Mouse (Mus musculus) MEL (cell line): ENCODE data around the gene Vps35l. TPM values are rescaled to one million over a fixed set of nuclear protein-coding genes. Genes with fewer than 3 reads are reported as not detected.

Experiments
- DNase-seq: peaks from one replicate; pipeline ENCODE4 v3.0.0; 2011; ENCODE audit warnings: low read depth, low spot score
- H3K27ac ChIP-seq: 2 replicates; pipeline ENCODE4 v1.5.1; 2012; ENCODE audit warnings: low read depth, mild to moderate bottlenecking, control low read depth, low read length, moderate library complexity; ENCODE audit not compliant: control insufficient read depth
- H3K27me3 ChIP-seq, 2 experiments: fragments of 150-350 bp in 1 of 2; sonication (generic) in 1 of 2; 2 replicates each; pipeline ENCODE4 v1.6.1; 2012; ENCODE audit warnings: low read length in 2 of 2, mild to moderate bottlenecking in 2 of 2, improper control_type of control experiment in 1 of 2, moderate library complexity in 1 of 2; ENCODE audit not compliant: insufficient read depth in 2 of 2, control insufficient read depth in 1 of 2
- H3K36me3 ChIP-seq, 2 experiments: 2 replicates each; pipeline ENCODE4 v1.6.1; 2012 to 2014; ENCODE audit warnings: low read length in 2 of 2, improper control_type of control experiment in 1 of 2, inconsistent platforms in 1 of 2, mild to moderate bottlenecking in 1 of 2; ENCODE audit not compliant: insufficient read depth in 2 of 2, control insufficient read depth in 1 of 2
- H3K4me1 ChIP-seq, 2 experiments: fragments of 150-350 bp in 1 of 2; sonication (generic) in 1 of 2; 2 replicates each; pipeline ENCODE4 v1.6.1; 2012; ENCODE audit warnings: low read length in 2 of 2, improper control_type of control experiment in 1 of 2, mild to moderate bottlenecking in 1 of 2; ENCODE audit not compliant: insufficient read depth in 2 of 2, control insufficient read depth in 1 of 2
- H3K4me3 ChIP-seq, 2 experiments: fragments of 150-350 bp in 1 of 2; sonication (generic) in 1 of 2; 2 replicates each; pipeline ENCODE4 v1.5.1; 2012; ENCODE audit warnings: low read depth in 2 of 2, low read length in 2 of 2, mild to moderate bottlenecking in 2 of 2, moderate library complexity in 2 of 2, control low read depth in 1 of 2, improper control_type of control experiment in 1 of 2; ENCODE audit not compliant: control insufficient read depth in 1 of 2, insufficient read depth in 1 of 2
- H3K79me2 ChIP-seq: 2 replicates; pipeline ENCODE4 v1.6.1; 2012; ENCODE audit warnings: mild to moderate bottlenecking, low read length, moderate library complexity; ENCODE audit not compliant: control insufficient read depth, poor library complexity, insufficient read depth
- H3K9ac ChIP-seq: 2 replicates; pipeline ENCODE4 v1.6.1; 2012; ENCODE audit warnings: low read depth, mild to moderate bottlenecking, control low read depth, low read length, moderate library complexity; ENCODE audit not compliant: control insufficient read depth, poor library complexity, severe bottlenecking
- H3K9me3 ChIP-seq: fragments of 150-350 bp; sonication (generic); replicated peaks from 2 replicates; pipeline ENCODE4 v1.6.1; 2012; ENCODE audit warnings: mild to moderate bottlenecking, low read length, improper control_type of control experiment, moderate library complexity; ENCODE audit not compliant: insufficient read depth
- BHLHE40 ChIP-seq: IDR thresholded peaks from 2 replicates; pipeline ENCODE4 v1.6.1; 2012; ENCODE audit warnings: low read depth, mild to moderate bottlenecking, inconsistent platforms, low read length, improper control_type of control experiment, borderline replicate concordance
- ELF1 ChIP-seq: IDR thresholded peaks from 2 replicates; pipeline ENCODE4 v1.6.1; 2014; ENCODE audit warnings: low read depth, mild to moderate bottlenecking, inconsistent platforms, low read length, improper control_type of control experiment, moderate library complexity
- EP300 ChIP-seq, 2 experiments: IDR thresholded peaks; 2 replicates each; pipeline ENCODE4 v1.6.1; 2011; ENCODE audit warnings: improper control_type of control experiment in 2 of 2, low read length in 2 of 2, low read depth in 1 of 2, mild to moderate bottlenecking in 1 of 2
- GABPA ChIP-seq: IDR thresholded peaks from 2 replicates; pipeline ENCODE4 v1.6.1; 2012; ENCODE audit warnings: low read depth, mild to moderate bottlenecking, inconsistent platforms, low read length, improper control_type of control experiment, moderate library complexity
- GATA1 ChIP-seq: IDR thresholded peaks from 2 replicates; pipeline ENCODE4 v1.6.1; 2011; ENCODE audit warnings: low read depth, low read length, improper control_type of control experiment
- MAFK ChIP-seq: IDR thresholded peaks from 2 replicates; pipeline ENCODE4 v1.6.1; 2011; ENCODE audit warnings: low read depth, mild to moderate bottlenecking, low read length, improper control_type of control experiment, borderline replicate concordance
- MAX ChIP-seq: IDR thresholded peaks from 2 replicates; pipeline ENCODE4 v1.6.1; 2011; ENCODE audit warnings: low read length, improper control_type of control experiment
- MEF2A ChIP-seq: IDR thresholded peaks from 2 replicates; pipeline ENCODE4 v1.6.1; 2014; ENCODE audit warnings: low read depth, mild to moderate bottlenecking, inconsistent platforms, low read length, improper control_type of control experiment; ENCODE audit not compliant: poor library complexity, insufficient replicate concordance, severe bottlenecking; ENCODE audit errors: extremely low read depth
- MYC ChIP-seq: IDR thresholded peaks from 2 replicates; pipeline ENCODE4 v1.6.1; 2011; ENCODE audit warnings: low read depth, mild to moderate bottlenecking, low read length, improper control_type of control experiment, moderate library complexity
- NRF1 ChIP-seq: IDR thresholded peaks from 2 replicates; pipeline ENCODE4 v1.6.1; 2014; ENCODE audit warnings: low read depth, mild to moderate bottlenecking, inconsistent platforms, low read length, improper control_type of control experiment, moderate library complexity; ENCODE audit not compliant: poor library complexity, insufficient read depth, severe bottlenecking
- POLR2A ChIP-seq, 2 experiments: IDR thresholded peaks; 2 replicates each; pipeline ENCODE4 v1.6.1; 2011 to 2012; ENCODE audit warnings: low read length in 2 of 2, mild to moderate bottlenecking in 2 of 2, control low read depth in 1 of 2, improper control_type of control experiment in 1 of 2, low read depth in 1 of 2, moderate library complexity in 1 of 2; ENCODE audit not compliant: control insufficient read depth in 1 of 2, insufficient read depth in 1 of 2, poor library complexity in 1 of 2
- POLR2AphosphoS2 ChIP-seq: IDR thresholded peaks from 2 replicates; pipeline ENCODE4 v1.6.1; 2011; ENCODE audit warnings: low read length, improper control_type of control experiment
- POLR2AphosphoS5 ChIP-seq: IDR thresholded peaks from 2 replicates; pipeline ENCODE4 v1.6.1; 2012; ENCODE audit warnings: low read depth, borderline replicate concordance, mild to moderate bottlenecking, inconsistent platforms, low read length, moderate library complexity, mixed read lengths
- RAD21 ChIP-seq: IDR thresholded peaks from 2 replicates; pipeline ENCODE4 v1.6.1; 2011; ENCODE audit warnings: mild to moderate bottlenecking, low read depth, low read length, improper control_type of control experiment
- RCOR1 ChIP-seq: IDR thresholded peaks from 2 replicates; pipeline ENCODE4 v1.6.1; 2012; ENCODE audit warnings: low read depth, mild to moderate bottlenecking, inconsistent platforms, low read length, improper control_type of control experiment
- SMC3 ChIP-seq: IDR thresholded peaks from 2 replicates; pipeline ENCODE4 v1.6.1; 2011; ENCODE audit warnings: low read depth, low read length, improper control_type of control experiment
- TAL1 ChIP-seq: IDR thresholded peaks from 2 replicates; pipeline ENCODE4 v1.6.1; 2012; ENCODE audit warnings: mild to moderate bottlenecking, inconsistent platforms, low read length, moderate library complexity, mixed read lengths
- TBP ChIP-seq: IDR thresholded peaks from 2 replicates; pipeline ENCODE4 v1.8.0; 2011; ENCODE audit warnings: low read depth, low read length, improper control_type of control experiment
- UBTF ChIP-seq: IDR thresholded peaks from 2 replicates; pipeline ENCODE4 v1.6.1; 2012; ENCODE audit warnings: low read depth, mild to moderate bottlenecking, inconsistent platforms, low read length, improper control_type of control experiment, moderate library complexity, borderline replicate concordance; ENCODE audit not compliant: insufficient read depth
- USF1 ChIP-seq: IDR thresholded peaks from 2 replicates; pipeline ENCODE4 v1.6.1; 2014; ENCODE audit warnings: low read depth, mild to moderate bottlenecking, inconsistent platforms, low read length, improper control_type of control experiment, moderate library complexity
- USF2 ChIP-seq, 2 experiments: IDR thresholded peaks; 2 replicates each; pipeline ENCODE4 v1.6.1; 2011 to 2012; ENCODE audit warnings: improper control_type of control experiment in 2 of 2, low read length in 2 of 2, borderline replicate concordance in 1 of 2, inconsistent platforms in 1 of 2, low read depth in 1 of 2, mild to moderate bottlenecking in 1 of 2; ENCODE audit not compliant: insufficient read depth in 1 of 2
- ZC3H11A ChIP-seq: IDR thresholded peaks from 2 replicates; pipeline ENCODE4 v1.6.1; 2012; ENCODE audit warnings: low read depth, mild to moderate bottlenecking, inconsistent platforms, low read length, improper control_type of control experiment
- ZKSCAN1 ChIP-seq: IDR thresholded peaks from 2 replicates; pipeline ENCODE4 v1.6.1; 2012; ENCODE audit warnings: low read depth, mild to moderate bottlenecking, inconsistent platforms, low read length, improper control_type of control experiment, moderate library complexity
- ZMIZ1 ChIP-seq: IDR thresholded peaks from 2 replicates; pipeline ENCODE4 v1.6.1; 2012; ENCODE audit warnings: low read depth, mild to moderate bottlenecking, inconsistent platforms, low read length, improper control_type of control experiment, moderate library complexity
- ZNF384 ChIP-seq: IDR thresholded peaks from 2 replicates; pipeline ENCODE4 v1.6.1; 2012; ENCODE audit warnings: low read depth, mild to moderate bottlenecking, inconsistent platforms, low read length, improper control_type of control experiment
- polyA plus RNA-seq, 2 experiments: library from polyadenylated mRNA; stranded (reverse) in 1 of 2; unstranded in 1 of 2; fragments of >175 nt in 1 of 2; fragments of >200 nt in 1 of 2; gene quantifications; 2 replicates each; pipeline versions ENCODE4 v1.2.1 to v1.2.4; 2012; ENCODE audit warnings: low replicate concordance in 2 of 2, low read depth in 1 of 2; ENCODE audit not compliant: insufficient read length in 2 of 2, insufficient read depth in 1 of 2, missing spikeins in 1 of 2
- total RNA-seq: library from RNA; depleted of rRNA; stranded (reverse); fragments of 300-350 nt; gene quantifications from 2 replicates; pipeline ENCODE4 v1.2.3, GENCODE M21; 2012

The Vps35l gene
- total and polyA plus RNA-seq, 3 experiments, result 37.6 to 87.4 TPM; not detected in 1

DNA sequence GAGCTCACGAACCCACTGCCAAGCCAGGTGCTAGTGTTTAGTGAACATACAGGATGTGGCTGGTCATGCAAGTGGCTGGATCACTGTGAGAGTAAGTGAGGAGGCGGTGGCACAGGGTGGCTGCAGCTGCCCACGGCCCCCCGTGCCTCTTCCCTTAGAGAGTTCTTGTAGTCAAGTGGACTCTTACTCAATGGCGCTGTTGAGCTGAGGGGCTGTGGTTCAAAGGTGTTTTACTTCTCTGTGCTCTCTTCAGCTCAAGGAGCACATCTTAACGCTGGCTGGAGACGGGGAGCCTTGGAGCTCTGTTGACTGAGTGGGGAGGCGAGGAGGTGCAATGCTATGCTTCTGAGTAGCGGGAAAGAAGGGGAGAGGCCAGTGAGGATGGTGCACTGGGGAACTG is 16.1 kb upstream of the Vps35l start:
- Histone ChIP-seq H3K27ac (no peak overlapping the region), H3K4me1 (no peaks in the 10 kb centered on the region), H3K9me3 (no peaks in the 10 kb centered on the region), H3K36me3 (no peaks in the 10 kb centered on the region), H3K27me3 (no peaks in the 10 kb centered on the region), H3K79me2 (no peaks in the 10 kb centered on the region), H3K4me3 (no peak overlapping the region), H3K9ac (no peak overlapping the region)
- no peak for DNase-seq
- TF ChIP-seq USF1 (no peak), MYC (no peak), SMC3 (no peak), GATA1 (no peak), GABPA (no peak), POLR2AphosphoS5 (no peak), RCOR1 (no peak), ZC3H11A (no peak), UBTF (no peak), ZKSCAN1 (no peak), POLR2A (IDR thresholded peaks at IDR 0.05; ENCODE audit: control insufficient read depth in 1 of 2, insufficient read depth in 1 of 2, low read depth in 1 of 2, low read length in 2 of 2, poor library complexity in 1 of 2) (no peak), MAX (no peak), NRF1 (no peak), ELF1 (no peak), MAFK (no peak), TBP (no peak), RAD21 (no peak)

DNA sequence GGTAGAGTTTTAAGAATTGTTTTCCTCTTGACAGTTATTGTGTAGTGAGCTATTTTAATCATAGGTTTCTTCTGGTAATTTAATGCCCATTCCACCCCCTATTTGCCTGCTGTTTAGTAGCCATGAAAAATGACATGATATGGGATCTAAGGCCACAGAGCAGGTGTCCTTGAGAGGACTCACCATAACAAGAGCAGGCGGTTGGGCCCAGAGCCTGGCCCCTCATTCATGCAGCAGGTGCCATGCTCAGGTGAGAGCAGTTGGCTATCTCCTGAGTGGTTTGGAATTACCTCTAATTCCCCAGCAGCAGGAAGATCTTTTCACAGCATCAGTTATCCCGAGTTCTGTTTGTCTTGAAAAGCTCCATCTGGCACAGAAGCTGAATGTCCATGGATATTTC is 14.6 kb upstream of the Vps35l start:
- Histone ChIP-seq H3K4me3 (no peak overlapping the region), H3K9me3 (no peaks in the 10 kb centered on the region), H3K36me3 (no peaks in the 10 kb centered on the region)

More for the DNA sequence above, 14.6 kb upstream of the Vps35l start:
- H3K27ac ChIP-seq, result no peak overlapping the region
- no peak for DNase-seq
- H3K27me3 ChIP-seq, result no peaks in the 10 kb centered on the region
- no peak overlapping the region for H3K9ac ChIP-seq
- no peaks in the 10 kb centered on the region for H3K4me1 ChIP-seq
- no peaks in the 10 kb centered on the region for H3K79me2 ChIP-seq
- TF ChIP-seq MEF2A (no peak), BHLHE40 (no peak), USF1 (no peak), ZNF384 (no peak), TBP (no peak), ZMIZ1 (no peak), ZC3H11A (no peak), USF2 (IDR thresholded peaks at IDR 0.05; ENCODE audit: borderline replicate concordance in 1 of 2, insufficient read depth in 1 of 2, low read depth in 1 of 2, low read length in 2 of 2) (no peak), POLR2AphosphoS2 (no peak), EP300 (IDR thresholded peaks at IDR 0.05; ENCODE audit: low read depth in 1 of 2, low read length in 2 of 2) (no peak), ELF1 (no peak), RAD21 (no peak), TAL1 (no peak), POLR2AphosphoS5 (no peak), MAFK (no peak), GATA1 (no peak), GABPA (no peak)
